Mouse (Mus musculus) macrophage (primary cell): ENCODE measurements around the gene Sfn. TPM values are rescaled to one million over a fixed set of nuclear protein-coding genes. Genes with fewer than 3 reads are reported as not detected.

Experiments
- H3K27ac ChIP-seq: fragments of 350-480 bp; formaldehyde crosslinking; 2 replicates; pipeline ENCODE4 v1.9.0; 2021
- H3K36me3 ChIP-seq: fragments of 350-480 bp; formaldehyde crosslinking; 2 replicates; pipeline ENCODE4 v1.9.0; 2021; ENCODE audit errors: inconsistent target
- H3K4me3 ChIP-seq: fragments of 350-480 bp; formaldehyde crosslinking; 2 replicates; pipeline ENCODE4 v1.9.0; 2021; ENCODE audit errors: inconsistent target
- H3K79me2 ChIP-seq: fragments of 350-480 bp; formaldehyde crosslinking; 2 replicates; pipeline ENCODE4 v1.9.0; 2021; ENCODE audit errors: inconsistent target
- WGBS: methylation state at CpG from one replicate; pipeline ENCODE4 v1.1.7; 2026; ENCODE audit warnings: inconsistent platforms; ENCODE audit not compliant: missing documents; 5-methylcytosine and 5-hydroxymethylcytosine counted together
- polyA plus RNA-seq: library from polyadenylated mRNA; stranded (reverse); fragments of 250-400 nt; gene quantifications from 3 replicates; pipeline ENCODE4 v1.2.4, GENCODE M21; 2018; ENCODE audit warnings: inconsistent platforms

The Sfn gene
- polyA plus RNA-seq, 1 experiment from 2014 or later: 3.0 TPM

DNA sequence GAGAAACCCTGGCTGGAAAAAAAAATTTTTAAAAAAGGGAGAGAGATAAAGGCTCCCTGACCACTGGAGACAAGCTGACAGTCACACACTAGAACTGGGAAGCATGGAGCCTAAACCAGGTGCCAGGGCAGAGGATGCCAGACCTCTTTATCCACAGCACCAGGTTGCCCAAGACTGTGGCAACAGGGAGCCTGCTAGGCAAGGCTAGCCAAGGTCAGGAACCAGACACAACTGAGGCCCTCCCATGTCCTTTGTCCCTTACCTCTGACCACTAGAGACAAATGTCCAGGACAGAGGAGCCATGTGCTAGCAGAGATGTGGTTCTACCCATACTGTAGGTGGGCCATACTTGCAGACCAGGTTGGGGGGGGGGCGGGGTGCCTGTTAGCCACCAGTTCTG lies 49.9 kb downstream of the Sfn start:
- 100% methylated on average over 1 of the region's 1 CpGs for WGBS
- H3K36me3 ChIP-seq: no peaks in the 10 kb centered on the region
- no peak overlapping the region for H3K4me3 ChIP-seq
- no peak overlapping the region for H3K27ac ChIP-seq
- no peaks in the 10 kb centered on the region for H3K79me2 ChIP-seq

Other genes starting within 250 kb of the Sfn start
- gene Wdtc1, start 248.7 kb downstream of the Sfn start, polyA plus RNA-seq: 19.3 to 24.9 TPM (median 22.8 TPM) in 3 replicates
- 18.3 to 27.4 TPM (median 23.8 TPM) in 3 replicates for gene Slc9a1, start 232.5 kb downstream of the Sfn start, polyA plus RNA-seq
- gene Tent5b, start 122.0 kb downstream of the Sfn start, polyA plus RNA-seq: not detected in 3 replicates
- 0.37 to 0.80 TPM (median 0.68 TPM) in 3 replicates for gene Trnp1, start 103.6 kb downstream of the Sfn start, polyA plus RNA-seq
- gene Kdf1, start 83.2 kb downstream of the Sfn start, polyA plus RNA-seq: not detected in 3 replicates
- 75.7 to 166 TPM (median 133 TPM) in 3 replicates for gene Nudc, start 56.2 kb downstream of the Sfn start, polyA plus RNA-seq
- gene Nr0b2, start 48.8 kb downstream of the Sfn start, polyA plus RNA-seq: 0.21 to 0.88 TPM in 2 of 3 replicates, not detected in the other
- gene Gpatch3, start 27.4 kb downstream of the Sfn start, polyA plus RNA-seq: 13.9 to 16.6 TPM (median 14.8 TPM) in 3 replicates
- gene Gpn2, start 17.8 kb downstream of the Sfn start, polyA plus RNA-seq: 5.4 to 14.2 TPM (median 12.1 TPM) in 3 replicates
- gene Zdhhc18, start 48.0 kb upstream of the Sfn start, polyA plus RNA-seq: 15.6 to 22.3 TPM (median 19.4 TPM) in 3 replicates
- gene Pigv, start 70.5 kb upstream of the Sfn start, polyA plus RNA-seq: 3.4 to 11.0 TPM (median 7.7 TPM) in 3 replicates
- 24.4 to 30.0 TPM (median 27.9 TPM) in 3 replicates for gene Arid1a, start 154.6 kb upstream of the Sfn start, polyA plus RNA-seq